Mouse (Mus musculus) embryonic facial prominence, embryonic 12.5 days (tissue): ENCODE results near the gene S100a2. TPM values are rescaled to one million over a fixed set of nuclear protein-coding genes. Genes with fewer than 3 reads are reported as not detected.

Experiments used
- ATAC-seq: fragments of 200-750 bp; cut with Nextera tagmentation; 2 replicates; pipeline ENCODE4 v1.8.0; 2017; ENCODE audit not compliant: insufficient number of reproducible peaks, insufficient read depth, low FRiP score, low TSS enrichment
- H3K27ac ChIP-seq: fragments of 300-500 bp; sonication (generic); 2 replicates; pipeline ENCODE4 v1.5.1; 2016; ENCODE audit warnings: mild to moderate bottlenecking
- H3K27me3 ChIP-seq: fragments of 300-500 bp; sonication (generic); 2 replicates; pipeline ENCODE4 v1.6.1; 2016; ENCODE audit warnings: mild to moderate bottlenecking, moderate library complexity
- H3K36me3 ChIP-seq: fragments of 300-500 bp; sonication (generic); 2 replicates; pipeline ENCODE4 v1.6.1; 2016; ENCODE audit warnings: mild to moderate bottlenecking
- H3K4me1 ChIP-seq: fragments of 300-500 bp; sonication (generic); 2 replicates; pipeline ENCODE4 v1.6.1; 2016
- H3K4me2 ChIP-seq: fragments of 300-500 bp; sonication (generic); replicated peaks from 2 replicates; pipeline ENCODE4 v1.6.1; 2016; ENCODE audit warnings: mild to moderate bottlenecking, moderate library complexity
- H3K4me3 ChIP-seq: fragments of 300-500 bp; sonication (generic); 2 replicates; pipeline ENCODE4 v1.5.1; 2016; ENCODE audit warnings: mild to moderate bottlenecking
- H3K9ac ChIP-seq: fragments of 300-500 bp; sonication (generic); 2 replicates; pipeline ENCODE4 v1.6.1; 2016; ENCODE audit warnings: mild to moderate bottlenecking, moderate library complexity
- H3K9me3 ChIP-seq: fragments of 300-500 bp; sonication (generic); 2 replicates; pipeline ENCODE4 v1.6.1; 2016; ENCODE audit warnings: mild to moderate bottlenecking, moderate library complexity
- WGBS: fragments of 180-500 bp; shearing (Covaris S2); methylation state at CpG from one replicate; pipeline ENCODE4 v1.1.7; 2016; 5-methylcytosine and 5-hydroxymethylcytosine counted together
- polyA plus RNA-seq: library from polyadenylated mRNA; unstranded; fragments of >200 nt; fragmentation: Nextera tagmentation; extraction: Ambion mirVana; gene quantifications from 2 replicates; pipeline ENCODE4 v1.2.1, GENCODE M21; 2016

The S100a2 gene
- polyA plus RNA-seq, 1 experiment from 2014 or later, result not detected

DNA sequence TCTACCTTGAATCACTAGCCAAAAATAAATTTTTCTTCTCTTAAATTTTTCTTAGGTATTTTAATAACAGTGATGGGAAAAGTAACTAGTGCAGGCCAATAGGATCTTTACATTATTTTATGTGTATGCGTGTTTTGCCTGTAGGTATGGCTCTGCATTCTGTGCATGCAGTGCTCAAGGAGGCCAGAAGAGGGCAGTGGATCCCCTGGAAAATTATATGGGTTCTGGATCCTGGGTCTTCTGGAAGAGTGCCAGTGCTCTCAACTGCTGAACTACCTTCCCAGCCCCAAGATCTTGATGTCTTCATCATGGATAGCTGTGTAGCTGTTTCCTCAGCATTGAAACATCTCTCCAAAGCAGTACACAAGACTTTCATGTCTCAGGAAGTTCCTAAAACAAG lies 7.9 kb upstream of the S100a2 start:
- no peak overlapping the region for H3K27ac ChIP-seq
- no peaks in the 10 kb centered on the region for H3K9me3 ChIP-seq
- H3K36me3 ChIP-seq, result no peaks in the 10 kb centered on the region
- no peak overlapping the region for H3K9ac ChIP-seq
- H3K27me3 ChIP-seq, result no peaks in the 10 kb centered on the region
- H3K4me2 ChIP-seq, result no peak overlapping the region
- ATAC-seq, result no peak
- 92% methylated on average over 1 of the region's 1 CpGs for WGBS
- no peak overlapping the region for H3K4me3 ChIP-seq
- H3K4me1 ChIP-seq, result no peaks in the 10 kb centered on the region

DNA sequence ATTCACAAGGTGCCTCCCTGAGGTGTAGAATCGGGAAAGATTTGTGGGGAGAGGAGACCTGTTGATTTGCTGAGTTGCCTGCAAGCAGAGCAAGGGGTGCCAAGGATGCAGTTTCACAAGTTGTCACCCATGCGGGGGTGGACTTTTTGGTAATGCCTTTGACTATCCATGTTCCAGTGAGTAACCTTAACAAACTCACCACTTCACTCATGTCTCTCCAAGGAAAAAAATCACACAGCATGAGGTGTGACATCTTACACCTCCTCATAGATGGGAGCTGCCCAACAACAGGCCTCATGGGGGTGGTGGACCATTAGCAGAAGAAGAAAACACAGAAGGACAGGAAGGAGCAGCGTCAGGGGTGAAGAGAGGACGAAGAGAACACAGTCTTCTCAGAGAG lies 7.5 kb upstream of the S100a2 start:
- no peak overlapping the region for H3K9ac ChIP-seq
- no peak overlapping the region for H3K27ac ChIP-seq
- no peaks in the 10 kb centered on the region for H3K9me3 ChIP-seq
- no peak overlapping the region for H3K4me2 ChIP-seq
- no peak overlapping the region for H3K4me3 ChIP-seq
- no peaks in the 10 kb centered on the region for H3K4me1 ChIP-seq
- H3K36me3 ChIP-seq, result no peaks in the 10 kb centered on the region
- H3K27me3 ChIP-seq, result no peaks in the 10 kb centered on the region
- no peak for ATAC-seq
- WGBS, result 92% methylated on average over 4 of the region's 4 CpGs

DNA sequence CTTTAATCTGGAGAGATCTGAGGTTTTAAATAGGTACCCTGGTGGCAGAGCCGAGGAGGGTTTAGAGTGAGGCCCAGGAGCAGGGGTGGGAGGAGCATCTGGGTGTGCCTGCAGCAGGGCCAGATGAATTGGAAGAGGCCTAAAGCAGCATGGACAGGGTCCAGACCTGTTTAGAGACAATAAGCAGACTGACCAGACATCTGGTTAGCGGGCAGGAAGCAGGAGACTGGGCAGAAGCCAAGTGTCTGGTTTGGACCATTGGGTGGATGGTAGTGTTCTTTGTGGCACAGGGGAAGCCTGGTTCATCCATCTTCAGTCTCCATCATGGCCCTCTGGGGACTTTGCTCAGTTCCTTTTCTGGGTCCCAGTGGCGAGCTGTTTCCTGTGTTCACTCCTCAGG lies 6.2 kb upstream of the S100a2 start:
- Histone ChIP-seq H3K9ac (no peak overlapping the region), H3K4me1 (no peaks in the 10 kb centered on the region), H3K4me2 (no peak overlapping the region), H3K4me3 (no peak overlapping the region), H3K36me3 (no peaks in the 10 kb centered on the region), H3K27me3 (no peaks in the 10 kb centered on the region), H3K9me3 (no peaks in the 10 kb centered on the region), H3K27ac (no peak overlapping the region)
- no peak for ATAC-seq
- WGBS, result 48% methylated on average over 3 of the region's 3 CpGs

DNA sequence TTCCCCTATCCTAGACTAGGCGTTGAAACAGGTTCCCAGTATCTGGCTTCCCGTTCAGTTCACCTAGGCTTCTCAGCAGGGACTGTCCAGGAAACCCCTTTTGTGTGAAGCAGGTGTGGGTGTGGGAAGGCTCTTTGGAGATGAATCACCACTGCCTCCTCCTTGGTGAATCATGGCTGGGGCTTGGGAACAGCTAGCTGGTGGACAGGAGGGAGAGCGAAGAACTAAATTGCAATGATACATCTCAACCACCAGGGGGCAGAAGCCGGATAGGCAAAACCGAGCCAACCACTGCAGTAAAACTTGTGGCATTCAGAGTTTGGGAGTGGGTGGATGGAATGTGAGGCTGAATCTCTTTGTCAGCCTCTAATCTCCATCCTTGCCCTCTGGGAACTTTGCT lies 4.5 kb upstream of the S100a2 start:
- H3K4me3 ChIP-seq, result no peak overlapping the region
- no peak overlapping the region for H3K9ac ChIP-seq
- H3K4me1 ChIP-seq, result no peaks in the 10 kb centered on the region
- H3K4me2 ChIP-seq, result no peak overlapping the region
- no peak for ATAC-seq
- no peaks in the 10 kb centered on the region for H3K27me3 ChIP-seq
- no peak overlapping the region for H3K27ac ChIP-seq
- no peaks in the 10 kb centered on the region for H3K36me3 ChIP-seq
- 33% methylated on average over 5 of the region's 5 CpGs for WGBS
- no peaks in the 10 kb centered on the region for H3K9me3 ChIP-seq

DNA sequence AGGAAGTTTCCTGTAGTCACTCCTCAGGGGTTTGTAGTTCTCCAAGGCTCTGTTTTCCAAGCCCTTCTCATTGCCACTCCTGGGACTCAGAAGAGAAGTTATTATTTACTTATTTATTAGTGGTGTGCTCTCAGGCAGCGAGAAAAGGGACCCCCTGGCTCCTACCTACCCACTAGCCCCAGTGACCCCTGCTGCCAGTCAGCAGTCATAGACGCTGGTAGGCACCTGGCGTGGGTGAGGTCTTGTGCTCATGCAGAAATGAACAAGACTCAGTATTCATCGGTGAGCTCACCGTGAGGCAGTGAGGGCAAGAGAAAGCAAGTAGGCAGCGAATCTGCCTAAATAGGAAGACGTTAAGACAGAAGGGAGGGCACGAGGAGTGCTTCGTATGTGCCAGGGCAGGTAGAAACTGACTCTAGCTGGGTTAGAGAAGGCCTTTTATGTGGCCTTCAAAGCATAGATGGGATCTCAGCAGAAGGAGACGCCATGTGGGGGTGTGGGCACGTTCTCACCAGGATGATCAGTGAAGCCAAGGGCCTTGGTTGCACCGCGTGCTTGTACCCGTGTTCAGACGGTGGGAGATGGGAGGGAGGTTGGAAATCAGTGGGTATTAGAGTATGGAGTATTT lies 3.9 kb upstream of the S100a2 start:
- no peak overlapping the region for H3K9ac ChIP-seq
- H3K4me2 ChIP-seq, result no peak overlapping the region
- no peak for ATAC-seq
- no peak overlapping the region for H3K4me3 ChIP-seq
- 83% methylated on average over 15 of the region's 15 CpGs for WGBS
- no peaks in the 10 kb centered on the region for H3K9me3 ChIP-seq
- no peaks in the 10 kb centered on the region for H3K4me1 ChIP-seq
- no peaks in the 10 kb centered on the region for H3K27me3 ChIP-seq
- H3K27ac ChIP-seq, result no peak overlapping the region
- no peaks in the 10 kb centered on the region for H3K36me3 ChIP-seq

DNA sequence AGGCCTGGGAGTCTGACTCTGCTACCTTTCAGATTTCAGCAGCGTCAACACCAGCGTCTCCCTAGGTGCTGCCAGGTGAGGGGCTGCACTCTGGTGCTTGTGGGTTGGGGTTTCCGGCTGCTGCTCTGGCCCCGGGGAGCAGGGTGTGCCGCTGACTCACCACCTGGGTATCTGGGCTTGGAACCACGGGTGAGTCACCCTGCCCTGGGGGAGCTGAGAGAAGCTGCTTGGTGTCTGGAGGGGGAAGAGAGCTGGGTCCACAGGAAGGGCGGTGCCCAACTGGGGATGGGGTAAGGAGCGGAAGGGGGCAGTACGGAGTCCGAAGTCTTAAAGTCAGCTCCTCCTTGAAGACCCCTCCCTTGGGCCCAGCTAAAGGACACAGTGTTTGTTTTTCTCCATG lies 3.1 kb upstream of the S100a2 start:
- Histone ChIP-seq H3K27me3 (no peaks in the 10 kb centered on the region), H3K4me2 (no peak overlapping the region), H3K27ac (no peak overlapping the region), H3K36me3 (no peaks in the 10 kb centered on the region), H3K9ac (no peak overlapping the region), H3K4me3 (no peak overlapping the region), H3K9me3 (no peaks in the 10 kb centered on the region), H3K4me1 (no peaks in the 10 kb centered on the region)
- 67% methylated on average over 10 of the region's 10 CpGs for WGBS
- no peak for ATAC-seq

DNA sequence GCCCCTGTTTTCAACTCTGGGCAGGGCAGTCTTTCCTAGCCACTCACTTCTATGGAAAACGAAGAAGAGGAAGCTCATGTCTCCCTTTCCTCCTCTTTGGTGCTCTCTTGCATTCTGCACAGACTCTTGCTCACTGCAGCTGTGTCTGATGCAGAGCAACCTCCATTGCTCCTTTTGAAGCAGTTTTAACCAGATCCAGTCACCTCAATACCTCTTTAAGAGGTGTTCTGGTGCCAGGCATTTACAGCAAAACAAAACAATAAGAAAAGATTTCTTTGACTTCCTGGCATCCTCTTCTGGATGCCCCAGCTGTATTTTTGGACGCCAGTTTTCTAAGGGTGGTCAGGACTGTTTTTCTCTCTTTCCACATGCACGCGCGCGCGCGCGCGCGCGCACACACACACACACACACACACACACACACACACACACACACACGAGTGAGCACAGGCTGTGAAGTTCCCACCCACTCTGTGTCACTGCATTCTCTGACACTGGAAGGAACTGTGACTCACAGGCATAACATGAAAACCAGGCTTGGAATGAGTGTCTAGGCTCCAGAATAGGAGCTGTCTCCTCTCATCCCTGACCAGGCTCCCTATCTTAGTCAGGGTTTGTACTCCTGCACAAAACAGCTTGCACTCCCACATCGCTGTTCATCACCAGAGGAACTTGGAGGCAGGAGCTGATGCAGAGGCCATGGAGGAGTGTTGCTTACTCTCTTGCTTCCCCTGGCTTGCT lies 2.5 kb upstream of the S100a2 start:
- 88% methylated on average over 14 of the region's 14 CpGs for WGBS
- Histone ChIP-seq H3K36me3 (no peaks in the 10 kb centered on the region), H3K9me3 (no peaks in the 10 kb centered on the region), H3K4me2 (no peak overlapping the region), H3K27me3 (no peaks in the 10 kb centered on the region), H3K9ac (no peak overlapping the region), H3K4me1 (no peaks in the 10 kb centered on the region), H3K4me3 (no peak overlapping the region), H3K27ac (no peak overlapping the region)
- no peak for ATAC-seq

DNA sequence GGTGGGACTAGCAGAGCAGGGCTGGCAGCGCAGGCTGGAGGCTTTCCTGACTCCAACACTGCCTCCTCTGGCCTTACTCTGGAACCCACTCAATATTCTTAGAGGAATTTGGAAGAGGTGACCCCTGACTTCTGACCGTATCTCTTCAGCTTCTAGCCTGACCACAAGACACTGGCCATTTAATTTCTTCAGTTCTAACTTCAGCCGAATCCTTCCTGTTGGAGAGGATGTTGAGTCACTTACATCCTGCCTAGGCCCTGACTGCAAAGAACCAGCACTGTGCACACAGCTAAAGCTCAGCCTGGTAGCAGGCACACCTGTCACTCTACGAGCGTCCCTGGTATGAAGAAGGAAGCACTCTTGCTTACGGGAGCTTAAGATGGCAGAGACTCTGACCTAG lies 657 bp upstream of the S100a2 start:
- ATAC-seq, result no peak
- Histone ChIP-seq H3K27me3 (no peaks in the 10 kb centered on the region), H3K4me2 (no peak overlapping the region), H3K9ac (no peak overlapping the region), H3K4me1 (no peaks in the 10 kb centered on the region), H3K9me3 (no peaks in the 10 kb centered on the region), H3K4me3 (no peak overlapping the region), H3K27ac (no peak overlapping the region), H3K36me3 (no peaks in the 10 kb centered on the region)
- 70% methylated on average over 6 of the region's 6 CpGs for WGBS

DNA sequence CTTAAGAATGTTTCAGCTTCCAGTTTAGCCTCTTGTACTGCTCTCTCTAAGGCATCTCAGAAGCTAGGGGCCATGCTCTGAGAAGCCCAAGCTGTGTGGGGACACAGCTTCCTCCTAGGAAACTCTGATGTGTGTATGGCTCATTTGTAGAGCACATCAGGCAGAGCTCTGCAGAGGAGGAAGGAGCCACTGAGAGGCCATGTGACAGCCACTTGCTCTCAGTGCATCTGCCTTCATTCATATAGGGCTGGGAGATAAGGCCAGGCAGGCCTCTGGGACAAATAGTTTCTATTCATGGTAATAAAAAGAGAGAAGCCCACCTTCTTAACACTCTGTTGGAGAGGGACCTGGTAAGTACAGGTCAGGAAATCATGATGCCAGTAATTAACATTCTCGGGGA lies 4.4 kb downstream of the S100a2 start:
- Histone ChIP-seq H3K9ac (no peak overlapping the region), H3K4me1 (peaks cover 6% of the 10 kb centered on the region; the same call in 1 of the 2 replicates), H3K27ac (no peak overlapping the region), H3K4me2 (no peak overlapping the region), H3K9me3 (no peaks in the 10 kb centered on the region), H3K36me3 (no peaks in the 10 kb centered on the region), H3K27me3 (no peaks in the 10 kb centered on the region), H3K4me3 (no peak overlapping the region)
- WGBS, result 26% methylated on average over 1 of the region's 1 CpGs
- no peak for ATAC-seq

DNA sequence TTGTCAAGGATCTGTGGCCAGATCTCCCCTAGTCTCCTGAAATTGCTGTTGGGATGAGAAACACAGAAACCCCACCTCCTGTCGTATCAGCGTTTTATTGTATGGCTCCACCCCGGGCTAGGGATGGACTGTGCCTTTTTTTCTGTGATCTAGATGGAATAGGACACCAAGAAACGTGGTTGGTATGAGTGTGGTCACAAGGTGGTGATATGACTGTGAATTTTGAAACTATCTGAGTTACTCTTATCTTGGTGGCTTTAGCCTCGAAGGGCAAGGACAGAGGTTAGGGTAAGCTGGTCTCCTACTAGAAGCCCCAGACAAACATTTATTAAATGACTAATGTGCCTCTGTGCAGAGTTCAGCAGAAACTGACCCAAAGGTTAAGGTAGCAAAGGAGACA lies 5.5 kb downstream of the S100a2 start:
- Histone ChIP-seq H3K4me1 (peaks cover 6% of the 10 kb centered on the region; the same call in 1 of the 2 replicates), H3K27ac (no peak overlapping the region), H3K9me3 (no peaks in the 10 kb centered on the region), H3K27me3 (no peaks in the 10 kb centered on the region), H3K36me3 (no peaks in the 10 kb centered on the region), H3K9ac (no peak overlapping the region), H3K4me2 (no peak overlapping the region), H3K4me3 (no peak overlapping the region)
- 79% methylated on average over 5 of the region's 5 CpGs for WGBS
- ATAC-seq, result no peak

DNA sequence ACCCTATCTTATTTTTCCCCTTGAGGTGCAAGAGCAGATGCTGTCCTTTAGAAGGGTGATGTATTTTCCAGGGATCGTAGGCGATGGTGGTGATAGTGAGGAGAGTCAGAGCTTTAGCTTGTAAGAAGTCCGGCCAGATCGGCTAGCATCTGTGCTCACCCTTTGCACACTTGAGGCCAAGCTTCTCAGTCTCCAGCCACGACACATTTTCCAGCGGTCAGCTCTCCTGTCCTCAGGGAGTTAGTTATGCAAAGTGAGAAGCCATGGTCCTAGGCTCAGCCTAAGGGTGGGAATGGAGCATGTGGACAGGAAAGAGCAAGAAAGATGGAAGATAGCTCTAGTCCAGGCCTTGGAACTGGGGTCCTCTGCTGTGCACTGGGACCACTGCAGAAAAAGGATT lies 6.8 kb downstream of the S100a2 start:
- H3K4me3 ChIP-seq, result no peak overlapping the region
- H3K27ac ChIP-seq, result no peak overlapping the region
- 83% methylated on average over 6 of the region's 6 CpGs for WGBS
- no peak for ATAC-seq
- no peaks in the 10 kb centered on the region for H3K27me3 ChIP-seq
- H3K36me3 ChIP-seq, result no peaks in the 10 kb centered on the region
- H3K9ac ChIP-seq, result no peak overlapping the region
- no peaks in the 10 kb centered on the region for H3K9me3 ChIP-seq
- H3K4me1 ChIP-seq, result peaks cover 6% of the 10 kb centered on the region; the same call in 1 of the 2 replicates
- H3K4me2 ChIP-seq, result no peak overlapping the region

DNA sequence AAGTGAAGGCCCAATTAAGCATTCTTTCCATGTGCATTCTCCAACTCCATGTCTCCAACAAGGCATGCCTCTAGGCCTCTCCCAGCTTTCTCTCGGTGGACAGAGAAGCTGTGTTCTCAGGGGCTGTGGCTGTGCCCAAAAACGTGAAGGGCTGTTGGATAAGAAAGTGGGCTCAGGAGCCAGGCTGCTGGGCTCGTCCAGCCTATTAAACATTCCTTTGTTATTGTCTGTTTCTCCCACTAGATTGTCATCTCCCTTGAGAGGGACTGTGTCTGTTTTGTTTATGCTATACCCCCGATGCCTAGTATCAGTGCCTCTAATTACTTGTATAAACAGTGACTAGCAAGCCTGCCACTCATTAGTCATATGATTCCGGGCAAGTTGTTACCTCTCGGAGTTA lies 7.7 kb downstream of the S100a2 start:
- no peak overlapping the region for H3K27ac ChIP-seq

More for the DNA sequence above, 7.7 kb downstream of the S100a2 start:
- Histone ChIP-seq H3K9ac (no peak overlapping the region), H3K27me3 (no peaks in the 10 kb centered on the region), H3K36me3 (no peaks in the 10 kb centered on the region), H3K9me3 (no peaks in the 10 kb centered on the region), H3K4me3 (no peak overlapping the region), H3K4me2 (no peak overlapping the region), H3K4me1 (peaks cover 6% of the 10 kb centered on the region; the same call in 1 of the 2 replicates)
- 16% methylated on average over 6 of the region's 6 CpGs for WGBS
- ATAC-seq, result no peak
